Mouse (Mus musculus) effector memory CD4-positive, alpha-beta T cell, adult 7 months (primary cell): ENCODE measurements around the gene Rnase13. TPM values are rescaled to one million over a fixed set of nuclear protein-coding genes. Genes with fewer than 3 reads are reported as not detected.

ENCODE experiments used
- polyA plus RNA-seq: library from polyadenylated mRNA; unstranded; fragments of 100-300 nt; shearing (Covaris generic); gene quantifications from one replicate; pipeline ENCODE4 v1.2.1, GENCODE M21; 2017

Rnase13 gene
- polyA plus RNA-seq, result not detected

DNA sequence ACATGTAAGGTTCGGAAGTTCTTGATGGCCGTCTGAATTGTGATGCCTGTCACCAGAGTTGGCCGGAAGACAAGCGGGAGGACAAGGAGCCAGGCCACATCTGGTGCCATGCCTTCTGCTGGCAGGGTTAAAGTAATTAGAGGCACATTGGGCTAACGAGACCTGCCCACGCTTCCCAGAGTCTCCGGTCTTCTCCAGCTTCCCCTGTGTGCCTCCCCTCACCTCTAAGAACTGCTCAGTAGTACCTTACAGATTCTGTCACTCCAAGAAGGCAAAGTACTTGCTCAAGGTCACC, at the start of gene Rnase13:
Gene Rnase13, minus strand, starts transcription at position 203 of the 295 bp plus-strand sequence.

DNA sequence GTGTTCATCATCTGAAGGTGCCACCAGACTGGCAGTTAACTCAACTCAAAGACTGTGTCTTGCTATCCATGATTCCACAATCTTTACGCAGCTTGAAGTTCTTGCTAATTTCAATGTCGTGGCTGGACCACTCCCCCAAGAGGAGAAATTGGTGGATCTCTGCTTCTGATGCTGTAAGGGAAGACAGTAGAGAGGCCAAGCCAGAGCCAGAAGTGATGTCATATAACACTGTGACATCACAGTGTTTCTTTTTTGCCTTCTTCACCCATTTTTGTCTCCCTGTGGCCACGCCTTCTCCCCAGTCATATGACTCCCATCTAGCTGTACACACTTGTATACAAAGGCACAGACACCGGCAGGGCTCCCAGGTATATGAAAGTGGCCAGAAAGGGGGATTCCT, 4.4 kb downstream of the Rnase13 start, which contains the start of gene Tppp2:
Gene Tppp2, plus strand, starts transcription at position 301 of the 400 bp plus-strand sequence.

DNA sequence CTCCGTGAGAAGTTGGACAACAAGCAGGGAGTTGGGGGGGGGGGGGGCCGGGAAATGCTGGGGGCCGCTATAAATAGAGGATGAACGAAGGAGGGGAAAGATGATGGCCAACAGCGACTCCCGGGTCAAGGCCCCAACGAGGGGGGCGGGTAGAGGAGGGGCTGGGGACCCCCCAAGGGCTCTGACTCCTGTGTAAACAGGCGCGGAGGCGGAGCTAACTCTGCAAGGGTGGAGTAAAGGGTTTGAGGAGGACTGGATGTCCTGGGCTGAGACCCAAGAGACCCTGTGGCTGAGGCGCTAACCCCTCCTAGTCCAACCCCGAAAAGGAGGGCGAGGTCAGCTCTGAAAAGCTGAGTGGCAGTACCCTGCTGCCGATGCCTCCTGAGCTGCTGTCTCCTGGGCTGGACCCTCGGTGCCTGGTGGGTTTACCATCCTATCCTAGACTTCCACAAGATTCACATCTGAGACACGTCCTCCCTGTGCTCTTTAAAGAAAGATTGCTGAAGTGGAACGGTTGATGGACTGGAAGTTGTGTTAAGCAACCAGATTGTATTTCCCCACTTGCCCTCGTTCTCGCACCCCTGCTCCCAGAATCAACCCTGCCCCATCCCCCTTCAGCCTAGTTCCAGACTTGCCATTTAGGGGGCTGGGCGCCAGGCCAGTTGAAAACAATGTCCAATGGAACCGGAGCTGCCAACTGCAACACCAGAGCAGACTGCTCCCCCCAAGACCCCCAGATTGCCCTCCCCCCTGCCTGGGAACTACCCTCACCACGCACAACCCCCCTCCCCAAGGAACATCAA, 8.4 kb downstream of the Rnase13 start, which contains the start of gene Ndrg2:
Gene Ndrg2, minus strand, starts transcription at position 199 of the 803 bp plus-strand sequence.

DNA sequence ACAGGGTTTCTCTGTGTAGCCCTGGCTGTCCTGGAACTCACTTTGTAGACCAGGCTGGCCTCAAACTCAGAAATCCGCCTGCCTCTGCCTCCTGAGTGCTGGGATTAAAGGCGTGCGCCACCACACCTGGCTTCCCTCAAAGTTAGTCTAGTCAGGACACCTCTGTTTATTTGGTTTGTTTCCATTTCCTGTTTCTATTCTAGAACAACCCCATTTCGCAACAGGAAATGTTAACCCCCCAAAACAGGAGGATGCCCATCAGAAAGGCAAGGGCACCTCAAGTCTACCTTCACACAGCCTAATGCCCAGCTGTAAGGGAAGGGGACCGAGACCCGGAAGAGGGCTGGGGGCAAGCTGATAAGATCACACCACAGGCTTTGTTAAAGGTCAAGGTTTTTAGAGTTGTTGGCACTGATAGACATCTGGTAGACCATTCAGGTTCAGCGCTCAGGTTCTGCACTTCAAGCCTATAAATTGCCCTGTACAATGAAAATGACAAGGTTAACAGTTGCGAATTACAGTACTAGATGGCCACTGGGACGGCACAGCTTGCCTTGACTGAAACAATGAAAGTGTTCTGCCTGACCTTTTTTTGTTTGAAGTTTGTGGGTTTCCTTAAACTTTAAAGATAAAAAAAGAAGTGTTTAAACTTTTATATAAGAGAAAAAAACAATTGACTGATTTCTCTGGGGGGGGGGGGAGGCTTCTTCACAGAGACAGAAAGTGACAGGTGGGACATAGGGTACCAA, 30.2 kb downstream of the Rnase13 start, which contains the start of gene Slc39a2:
Gene Slc39a2, plus strand, starts transcription at position 699 of the 749 bp plus-strand sequence.

DNA sequence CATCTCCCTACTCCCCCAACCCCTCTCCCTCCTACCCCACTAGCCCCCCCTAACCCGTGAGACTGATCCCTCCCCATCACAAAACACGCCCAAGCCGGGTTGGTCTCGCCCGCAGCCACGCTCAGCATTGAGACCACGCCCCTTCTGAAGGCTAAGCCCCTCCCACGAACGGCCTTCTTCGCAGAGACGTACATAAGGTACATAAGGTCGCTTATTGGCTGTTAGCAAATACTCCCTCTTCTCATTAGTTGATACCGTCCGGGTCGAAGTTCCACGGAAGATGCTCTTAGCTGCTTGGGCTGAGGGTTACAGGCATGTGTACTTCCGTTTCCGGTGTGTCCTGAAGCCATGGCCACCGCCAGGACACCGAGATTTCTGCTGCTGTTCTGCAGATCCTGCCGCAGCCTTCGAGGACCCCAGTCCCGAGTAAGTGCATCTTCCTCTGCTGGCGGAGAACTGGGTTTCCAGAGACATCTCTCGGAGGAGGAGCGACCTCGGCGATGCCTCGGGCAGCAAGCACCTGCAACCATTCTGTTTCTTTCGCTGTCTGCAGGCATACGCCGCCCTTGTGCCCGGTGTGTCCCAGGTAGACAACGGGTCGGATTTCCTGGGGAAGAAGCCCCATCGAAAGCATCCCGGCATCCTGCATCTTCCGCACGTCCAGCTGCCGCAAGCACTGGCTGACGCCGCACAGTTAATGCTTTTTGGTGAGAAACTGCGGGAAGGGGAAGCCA, 37.8 kb downstream of the Rnase13 start, which contains the start of gene Mettl17:
Gene Mettl17, plus strand, starts transcription at position 245 of the 734 bp plus-strand sequence.

Other genes with a start within 250 kb of the Rnase13 start
- not detected for gene Gm17079, start 227.3 kb downstream of the Rnase13 start, polyA plus RNA-seq
- not detected for gene Gm5800, start 205.6 kb downstream of the Rnase13 start, polyA plus RNA-seq
- not detected for gene Ang4, start 149.2 kb downstream of the Rnase13 start, polyA plus RNA-seq
- gene AY358078, start 122.7 kb downstream of the Rnase13 start, polyA plus RNA-seq, result not detected
- gene Ear6, start 69.1 kb downstream of the Rnase13 start, polyA plus RNA-seq, result 0.59 TPM
- 38.5 TPM for gene Mettl17, start 37.9 kb downstream of the Rnase13 start, polyA plus RNA-seq
- gene Slc39a2, start 29.9 kb downstream of the Rnase13 start, polyA plus RNA-seq, result not detected
- 11.3 TPM for gene Ndrg2, start 8.6 kb downstream of the Rnase13 start, polyA plus RNA-seq
- gene Tppp2, start 4.3 kb downstream of the Rnase13 start, polyA plus RNA-seq, result not detected
- gene Arhgef40, start 61.9 kb upstream of the Rnase13 start, polyA plus RNA-seq, result 1.1 TPM
- not detected for gene Tmem253, start 92.9 kb upstream of the Rnase13 start, polyA plus RNA-seq
- gene Zfp219, start 98.0 kb upstream of the Rnase13 start, polyA plus RNA-seq, result 13.6 TPM
- gene Olfr221, start 119.7 kb upstream of the Rnase13 start, polyA plus RNA-seq, result not detected
- gene Hnrnpc, start 181.3 kb upstream of the Rnase13 start, polyA plus RNA-seq, result 483 TPM
- 7.9 TPM for gene Rpgrip1, start 187.9 kb upstream of the Rnase13 start, polyA plus RNA-seq